Mouse (Mus musculus): Measurements from ENCODE around the gene Tsku. TPM values are rescaled to one million over a fixed set of nuclear protein-coding genes. Genes with fewer than 3 reads are reported as not detected.

Tsku gene
- 1 to 10 TPM; 1.4 TPM for total RNA-seq (2021)

- peak; percentile 72 to 80 for DNase-seq
Measured at GRCm38 (mm10) chr7:98361063-98361652, at the start of gene Tsku. Tsku (minus strand) TSS chr7:98361328.

GRCm38 (mm10) chr7:98407615-98408014 is 46.5 kb upstream of the Tsku start:
- no peak for DNase-seq

DNA sequence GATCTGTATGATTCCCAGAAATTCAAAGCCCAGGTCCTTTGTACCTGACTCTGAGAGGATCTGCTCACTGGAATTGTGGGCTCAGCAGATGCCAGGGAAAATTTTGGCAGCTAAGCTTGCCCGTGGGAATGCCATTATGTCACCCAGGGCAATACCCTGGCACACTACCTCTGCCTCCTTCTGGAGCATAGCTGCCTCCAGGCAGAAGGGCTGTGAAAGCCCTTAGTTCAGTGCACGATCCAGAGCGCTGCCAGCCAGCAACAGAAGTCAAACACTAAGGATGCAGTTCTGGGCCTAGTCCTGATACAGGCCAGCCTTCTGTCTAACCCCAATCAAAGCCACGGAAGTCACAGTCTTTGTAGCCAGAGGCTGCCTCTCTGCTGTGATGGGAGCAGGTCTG is 42.9 kb upstream of the Tsku start:
- peak; percentile 17 to 19 for DNase-seq

GRCm38 (mm10) chr7:98402582-98403574 is 41.8 kb upstream of the Tsku start:
- DNase-seq = no peak

DNA sequence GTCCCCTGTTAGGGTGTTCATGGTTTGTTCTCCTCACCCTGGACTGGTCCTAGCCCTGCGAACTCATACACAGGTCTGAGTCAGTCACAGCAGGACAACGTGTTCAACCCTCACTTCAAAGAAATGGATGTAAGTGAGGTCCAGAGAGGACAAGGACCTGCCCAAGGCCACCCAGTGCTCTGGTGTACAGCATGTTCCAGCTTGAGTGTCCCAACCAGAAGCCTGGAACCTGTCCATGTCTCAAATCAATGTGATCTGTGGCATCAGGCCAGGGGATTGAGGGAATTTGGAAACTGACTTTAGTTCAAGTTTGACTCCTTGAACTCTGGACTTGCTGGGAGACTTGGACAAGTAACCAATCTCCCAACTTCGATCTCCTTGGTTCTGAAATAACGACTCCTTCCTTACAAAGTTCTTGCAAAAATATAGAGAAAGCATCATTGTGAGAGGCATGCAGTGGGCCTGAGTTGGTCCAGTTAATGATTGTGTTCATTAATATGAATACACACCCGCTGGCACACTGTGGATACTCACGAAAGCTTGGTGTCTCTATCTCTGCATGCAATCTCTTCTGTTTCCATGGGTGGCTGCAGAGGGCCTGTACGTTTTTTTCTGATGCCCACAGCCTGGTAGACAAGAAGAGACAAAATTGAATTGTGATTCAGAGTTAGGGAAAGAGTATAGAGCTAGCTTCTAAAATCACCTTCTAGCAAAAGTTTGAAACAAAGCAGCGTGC is 31.5 kb upstream of the Tsku start:
- DNase-seq = no peak

DNA sequence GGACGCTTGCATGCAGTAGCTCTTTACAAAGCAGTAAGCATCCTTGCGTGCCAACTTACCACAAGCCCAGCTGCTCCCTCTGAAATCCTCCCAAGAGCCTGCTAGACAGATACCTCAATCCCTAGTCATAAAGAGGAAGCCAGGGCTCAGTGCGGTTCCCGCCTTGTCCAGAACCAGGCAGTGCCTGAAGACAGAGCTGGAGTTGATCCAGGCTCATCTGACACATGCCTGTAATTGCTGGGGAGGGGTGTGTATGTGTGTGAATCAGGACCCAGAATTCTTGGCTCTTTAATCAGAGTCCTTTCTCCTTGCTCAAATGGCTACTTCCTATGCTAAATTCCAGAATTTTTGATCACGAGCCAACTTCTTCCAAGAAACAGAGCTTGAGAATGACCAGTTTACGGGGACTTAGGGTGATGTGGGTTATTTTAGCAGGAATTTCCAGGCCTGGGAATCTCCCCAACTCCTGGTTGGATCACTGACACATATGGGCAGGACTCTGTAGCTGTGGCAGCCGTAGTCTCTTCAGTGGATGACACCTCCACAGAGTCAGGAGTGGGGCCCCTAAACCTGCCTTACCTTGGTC is 30.3 kb upstream of the Tsku start:
- DNase-seq = peak in 1 of 2 experiments; percentile 18

- DNase-seq = no peak
Measured at GRCm38 (mm10) chr7:98390486-98390885, 29.4 kb upstream of the Tsku start.

GRCm38 (mm10) chr7:98389656-98390055 is 28.5 kb upstream of the Tsku start:
- DNase-seq = no peak

GRCm38 (mm10) chr7:98388881-98389501 is 27.9 kb upstream of the Tsku start:
- DNase-seq = peak; percentile 41 to 48

DNA sequence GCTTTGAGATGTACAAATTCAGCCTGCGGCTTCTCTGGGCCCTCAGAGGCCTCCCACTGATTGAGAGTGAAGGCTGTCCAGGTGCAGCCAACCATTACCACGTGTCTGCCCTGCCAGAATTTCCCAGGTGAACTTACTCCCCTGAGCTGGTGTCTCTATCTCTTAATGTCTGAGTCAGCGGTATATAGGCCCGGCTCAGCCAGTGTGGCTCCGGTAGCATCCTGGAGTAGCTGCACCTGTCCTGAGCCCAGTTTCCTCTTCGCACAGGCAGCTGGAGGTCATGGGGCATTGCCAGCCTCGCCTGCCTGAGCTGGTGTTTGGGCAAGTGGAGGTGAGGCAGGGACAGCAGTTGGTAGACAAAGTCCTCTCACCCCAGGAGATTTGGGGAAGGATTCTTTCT is 26.1 kb upstream of the Tsku start:
- DNase-seq = no peak

DNA sequence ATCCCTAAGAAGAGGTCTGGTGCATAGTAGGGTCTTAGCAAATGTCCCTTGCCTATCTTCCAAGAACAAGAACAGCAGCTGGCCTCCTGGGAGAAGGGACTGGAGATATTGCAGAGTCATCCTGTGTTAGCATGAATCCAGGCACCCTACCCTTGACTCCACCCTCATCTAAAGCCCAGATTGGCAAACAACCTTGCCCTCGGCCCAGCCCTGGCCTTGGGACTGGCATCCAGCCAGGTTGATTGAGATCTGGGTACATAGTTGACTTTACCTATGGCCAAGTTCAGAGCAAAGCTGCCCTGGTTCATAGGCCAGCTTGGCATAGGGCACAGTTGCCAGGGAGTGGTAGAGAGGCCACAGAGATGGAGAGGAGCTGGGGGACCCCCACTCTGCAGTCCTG is 24.0 kb upstream of the Tsku start:
- DNase-seq = no peak

DNA sequence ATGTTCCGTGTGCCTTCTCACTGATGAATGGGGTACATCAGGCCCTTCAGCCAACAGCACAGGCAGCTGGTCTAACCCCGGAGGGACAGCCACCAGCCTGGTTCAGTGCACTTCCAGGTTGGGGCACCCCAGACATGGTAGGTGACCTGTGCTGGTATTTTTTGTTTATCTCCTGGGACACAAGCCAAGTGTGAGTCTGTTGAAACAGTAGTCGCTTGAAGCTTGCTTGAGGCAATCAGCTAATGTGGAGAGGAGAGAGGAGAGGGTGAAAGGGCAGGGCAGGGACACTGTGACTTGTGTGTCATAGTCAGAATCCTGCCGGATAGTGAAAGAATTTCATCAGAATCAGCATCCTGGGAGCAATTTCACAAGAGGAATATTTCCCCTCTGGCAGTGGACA is 22.2 kb upstream of the Tsku start:
- no peak for DNase-seq

DNA sequence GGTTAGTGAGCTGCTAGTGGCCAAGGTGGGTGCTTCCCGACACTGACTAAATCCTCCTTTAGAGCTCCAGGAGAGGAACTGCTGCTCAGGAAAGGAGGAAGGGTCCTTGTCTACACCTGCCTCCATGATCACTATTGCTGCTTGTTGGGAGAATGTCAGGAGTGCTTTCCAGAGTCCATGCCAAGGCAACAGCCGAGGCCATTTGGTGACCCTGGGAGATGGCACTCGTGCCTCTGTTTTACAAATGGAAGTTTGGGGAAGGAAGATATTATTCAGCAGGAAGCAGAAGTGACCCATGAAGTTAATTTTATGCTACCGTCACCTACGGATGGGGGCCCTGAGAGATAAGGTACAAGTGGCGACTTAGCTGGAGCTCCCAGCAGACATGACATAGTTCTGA is 21.7 kb upstream of the Tsku start:
- no peak for DNase-seq

DNA sequence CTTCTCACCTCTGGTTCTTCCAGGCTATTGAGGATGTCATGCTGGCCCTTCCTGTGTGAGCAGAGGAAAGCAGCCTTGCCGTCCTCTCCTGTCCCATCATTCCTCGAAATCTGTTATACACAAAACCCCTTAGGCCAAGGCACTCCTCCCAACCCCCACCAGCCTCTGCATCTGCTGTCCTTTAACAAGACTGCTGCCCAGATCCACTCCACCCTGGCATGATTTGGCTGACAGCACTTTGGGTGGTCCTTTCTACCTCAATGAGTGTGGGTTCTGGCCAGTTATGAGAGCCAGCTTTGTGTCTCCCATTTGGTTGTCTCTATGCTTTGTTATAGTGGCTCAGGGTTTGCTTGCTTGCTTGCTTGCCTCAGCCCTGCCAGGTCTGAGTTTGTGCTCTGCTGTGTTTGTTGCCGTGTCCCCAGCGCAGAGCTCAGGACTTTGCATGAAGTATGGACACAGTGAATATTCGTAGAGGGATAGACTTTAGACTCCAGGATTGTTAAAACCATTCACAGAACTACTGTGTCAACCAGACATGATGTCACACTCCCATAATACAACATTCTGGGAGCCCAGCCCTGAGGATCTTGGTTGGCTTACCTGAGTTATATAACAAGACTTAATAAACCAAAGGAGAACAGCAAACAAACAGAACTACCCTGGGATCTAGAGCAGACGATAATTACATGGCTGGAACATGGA is 19.2 kb upstream of the Tsku start:
- DNase-seq = no peak

GRCm38 (mm10) chr7:98379232-98379631 is 18.1 kb upstream of the Tsku start:
- DNase-seq = no peak

DNA sequence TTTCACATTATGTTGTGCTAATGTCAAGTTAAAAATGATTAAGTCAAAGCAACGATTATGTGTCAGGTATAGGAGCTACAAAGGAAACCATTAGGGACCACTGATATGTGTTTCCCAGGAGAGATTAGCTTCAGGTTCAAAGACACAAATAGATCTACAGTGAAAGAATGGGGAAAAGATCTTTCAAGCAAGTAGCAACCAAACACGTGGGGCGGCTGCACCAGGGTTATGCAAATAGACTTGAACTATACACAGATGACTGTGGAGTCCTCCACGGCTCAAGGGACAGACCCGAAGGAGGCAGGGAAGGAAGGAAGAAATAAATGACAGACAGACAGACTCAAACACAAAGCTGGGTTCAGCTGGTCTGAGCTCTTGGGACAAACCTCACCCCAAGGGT is 16.1 kb upstream of the Tsku start:
- DNase-seq = no peak

- peak; percentile 23 to 45 for DNase-seq
Measured at GRCm38 (mm10) chr7:98371161-98371560, 10.0 kb upstream of the Tsku start.

GRCm38 (mm10) chr7:98369762-98370369 is 8.7 kb upstream of the Tsku start:
- DNase-seq = no peak

GRCm38 (mm10) chr7:98361662-98362061 is 534 bp upstream of the Tsku start:
- DNase-seq = no peak

DNA sequence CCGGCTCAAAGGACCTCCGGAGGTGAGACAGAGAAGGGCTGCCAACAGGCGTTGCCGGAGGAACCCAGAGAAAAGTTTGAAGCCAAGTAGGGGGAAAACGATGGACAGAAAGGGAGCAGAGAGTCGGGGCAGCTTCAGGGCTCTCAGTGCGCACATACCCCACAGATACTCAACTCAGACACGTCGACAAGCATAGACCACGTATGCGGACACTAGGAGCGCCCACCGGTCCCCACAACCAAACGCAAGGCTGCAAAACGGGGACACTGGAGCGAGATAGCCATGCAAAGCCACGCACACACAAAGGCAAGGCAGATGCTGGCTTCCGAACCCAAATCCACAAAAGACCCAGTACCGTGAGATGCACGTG is 522 bp downstream of the Tsku start:
- DNase-seq = no peak

DNA sequence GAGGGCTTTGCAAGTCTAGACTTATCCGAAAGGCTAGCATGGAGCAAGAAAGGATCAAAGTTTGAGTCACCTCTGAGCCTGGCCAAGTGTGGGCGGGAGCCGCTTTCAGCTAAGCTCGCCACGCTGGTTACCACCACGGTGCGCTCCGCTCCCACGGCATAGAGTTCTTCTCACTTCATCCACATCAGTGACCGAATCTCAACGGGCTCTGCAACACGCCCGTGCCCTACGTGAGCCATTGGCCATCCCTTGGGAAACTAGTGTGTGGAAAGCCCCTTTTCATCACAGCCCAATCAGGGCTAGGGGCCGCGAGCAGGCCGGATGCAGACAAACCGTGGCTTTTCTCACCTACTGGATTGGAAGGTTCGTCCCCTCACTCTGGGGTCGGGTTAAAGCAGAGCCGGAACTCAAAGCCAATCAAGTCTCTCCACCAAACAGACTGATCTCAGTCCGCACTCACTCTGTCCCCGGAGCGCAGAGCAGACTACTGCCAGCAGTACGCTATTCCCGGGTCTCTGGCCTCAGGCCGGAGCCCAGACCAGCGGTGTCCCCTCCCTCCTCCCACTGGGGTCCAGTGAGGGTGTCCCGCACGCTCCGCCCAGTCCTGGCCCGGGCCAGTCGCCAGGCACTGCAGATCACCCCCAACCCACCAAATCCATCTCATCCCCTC is 1.0 kb downstream of the Tsku start:
- DNase-seq = peak in 1 of 2 experiments; percentile 9
